Mouse (Mus musculus) midbrain, embryonic 16.5 days (tissue): ENCODE measurements at regions not wholly inside any gene's neighbourhood (a gene's known extent, or its start where the extent isn't known, plus 50 kb on each side); places are given as distances from the start of the nearest gene placed in this dataset.

ENCODE experiments used
- ATAC-seq: fragments of 200-750 bp; cut with Nextera tagmentation; 2 replicates; pipeline ENCODE4 v1.8.0; 2017; ENCODE audit warnings: moderate TSS enrichment
- H3K27ac ChIP-seq: fragments of 300-500 bp; sonication (generic); 2 replicates; pipeline ENCODE4 v1.5.1; 2014; ENCODE audit warnings: mild to moderate bottlenecking, low read length, mixed read lengths
- H3K27me3 ChIP-seq: fragments of 300-500 bp; sonication (generic); 2 replicates; pipeline ENCODE4 v1.6.1; 2014; ENCODE audit warnings: low read depth, low read length, mixed read lengths; ENCODE audit not compliant: control insufficient read depth, insufficient read depth
- H3K36me3 ChIP-seq: fragments of 300-500 bp; sonication (generic); 2 replicates; pipeline ENCODE4 v1.6.1; 2014; ENCODE audit warnings: mild to moderate bottlenecking, low read length, moderate library complexity, mixed read lengths; ENCODE audit not compliant: control insufficient read depth, insufficient read depth
- H3K4me1 ChIP-seq: fragments of 300-500 bp; sonication (generic); 2 replicates; pipeline ENCODE4 v1.6.1; 2014; ENCODE audit warnings: mild to moderate bottlenecking, low read length, mixed read lengths; ENCODE audit not compliant: control insufficient read depth, insufficient read depth
- H3K4me2 ChIP-seq: fragments of 300-500 bp; sonication (generic); 2 replicates; pipeline ENCODE4 v1.6.1; 2014; ENCODE audit warnings: mild to moderate bottlenecking, low read length, mixed read lengths
- H3K4me3 ChIP-seq: fragments of 300-500 bp; sonication (generic); 2 replicates; pipeline ENCODE4 v1.5.1; 2014; ENCODE audit warnings: low read depth, mild to moderate bottlenecking, low read length, moderate library complexity, mixed read lengths
- H3K9ac ChIP-seq: fragments of 300-500 bp; sonication (generic); 2 replicates; pipeline ENCODE4 v1.6.1; 2014; ENCODE audit warnings: low read depth, low read length, mixed read lengths
- H3K9me3 ChIP-seq: fragments of 300-500 bp; sonication (generic); replicated peaks from 2 replicates; pipeline ENCODE4 v1.6.1; 2014; ENCODE audit warnings: mild to moderate bottlenecking, low read length, mixed read lengths; ENCODE audit not compliant: control insufficient read depth, poor library complexity, severe bottlenecking
- WGBS: fragments of 180-500 bp; shearing (Covaris S2); extraction: QIAGEN DNeasy Blood & Tissue Kit; methylation state at CpG from one replicate; pipeline ENCODE4 v1.1.7; 2014; 5-methylcytosine and 5-hydroxymethylcytosine counted together

GRCm38 (mm10) chr9:48094756-48095155 is 67.1 kb upstream of the Nxpe4 start:
- ATAC-seq: no peak
- no peak overlapping the region for H3K9ac ChIP-seq
- H3K27ac ChIP-seq: no peak overlapping the region
- H3K36me3 ChIP-seq: no peaks in the 10 kb centered on the region
- H3K27me3 ChIP-seq: no peaks in the 10 kb centered on the region
- no peak overlapping the region for H3K4me3 ChIP-seq
- 50% methylated on average over 2 of the region's 2 CpGs for WGBS
- H3K4me2 ChIP-seq: no peak overlapping the region
- H3K4me1 ChIP-seq: 0 out of 2 replicates have a peak, but pooled peaks cover 5% of the 10 kb centered on the region
- no peaks in the 10 kb centered on the region for H3K9me3 ChIP-seq

DNA sequence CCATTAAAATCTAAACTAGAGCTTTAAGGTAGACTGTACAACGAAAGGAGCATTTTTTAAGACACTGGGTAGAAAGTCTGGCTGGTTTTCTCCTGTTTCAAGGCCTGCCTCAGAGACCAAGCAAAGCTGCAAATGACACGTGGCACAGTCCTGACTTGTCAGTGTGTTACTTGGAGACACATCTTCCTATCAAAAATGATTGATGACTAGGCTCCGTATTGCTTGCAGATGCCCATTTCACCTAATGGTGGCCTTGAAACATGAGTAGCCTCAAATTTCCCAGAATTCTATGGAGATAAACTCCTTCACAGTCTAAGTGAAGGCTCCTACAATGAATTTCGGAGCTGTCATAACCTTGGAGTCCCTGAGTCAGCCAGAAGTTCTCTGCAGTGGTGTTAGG is 62.0 kb upstream of the Nxpe4 start:
- Histone ChIP-seq H3K4me2 (no peak overlapping the region), H3K27ac (no peak overlapping the region), H3K4me1 (no peaks in the 10 kb centered on the region), H3K4me3 (no peak overlapping the region), H3K9ac (no peak overlapping the region), H3K36me3 (no peaks in the 10 kb centered on the region), H3K27me3 (no peaks in the 10 kb centered on the region), H3K9me3 (no peaks in the 10 kb centered on the region)
- 84% methylated on average over 4 of the region's 4 CpGs for WGBS
- no peak for ATAC-seq

GRCm38 (mm10) chr9:48106441-48107167 is 55.2 kb upstream of the Nxpe4 start:
- H3K4me1 ChIP-seq: no peaks in the 10 kb centered on the region; the same call in 1 of the 2 replicates
- no peaks in the 10 kb centered on the region for H3K9me3 ChIP-seq
- no peak overlapping the region for H3K4me3 ChIP-seq
- no peak overlapping the region for H3K4me2 ChIP-seq
- 52% methylated on average over 2 of the region's 2 CpGs for WGBS
- H3K36me3 ChIP-seq: no peaks in the 10 kb centered on the region
- H3K9ac ChIP-seq: no peak overlapping the region
- no peaks in the 10 kb centered on the region for H3K27me3 ChIP-seq
- no peak for ATAC-seq
- H3K27ac ChIP-seq: no peak overlapping the region

DNA sequence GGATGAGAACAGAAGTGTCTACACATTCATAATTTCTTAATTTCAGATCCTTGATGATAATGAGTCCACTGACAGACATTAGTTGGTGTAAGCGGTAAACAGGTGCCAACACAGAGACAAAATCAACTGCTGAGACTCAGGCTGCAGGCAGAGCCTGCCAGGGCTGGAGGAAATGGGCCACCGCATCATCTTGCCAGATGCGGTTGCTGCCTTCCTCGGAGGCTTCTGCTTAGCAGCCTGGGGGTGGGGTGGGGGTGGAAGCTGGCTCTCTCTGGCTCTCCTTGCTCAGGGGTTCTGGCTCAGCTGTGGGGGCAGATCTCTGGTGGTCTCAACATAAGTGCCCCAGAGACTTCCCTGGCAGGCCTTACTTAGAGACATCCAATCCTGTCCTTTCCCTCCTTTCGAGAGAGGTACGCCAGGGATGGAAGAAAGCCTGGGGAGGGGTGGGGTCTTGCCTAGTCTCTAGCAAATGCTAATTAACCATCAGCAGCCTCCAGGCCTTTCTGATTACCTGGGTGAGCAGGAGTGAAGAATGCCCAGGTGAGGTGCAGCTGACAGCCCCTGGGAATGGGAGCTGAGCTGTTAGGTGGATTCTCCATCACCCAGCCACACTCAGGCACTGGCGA is 52.7 kb upstream of the Nxpe4 start:
- WGBS: 52% methylated on average over 7 of the region's 7 CpGs
- ATAC-seq: no peak
- Histone ChIP-seq H3K27me3 (no peaks in the 10 kb centered on the region), H3K36me3 (no peaks in the 10 kb centered on the region), H3K4me2 (no peak overlapping the region), H3K9me3 (no peaks in the 10 kb centered on the region), H3K27ac (no peak overlapping the region), H3K9ac (no peak overlapping the region), H3K4me3 (no peak overlapping the region), H3K4me1 (no peaks in the 10 kb centered on the region; the same call in 1 of the 2 replicates)

DNA sequence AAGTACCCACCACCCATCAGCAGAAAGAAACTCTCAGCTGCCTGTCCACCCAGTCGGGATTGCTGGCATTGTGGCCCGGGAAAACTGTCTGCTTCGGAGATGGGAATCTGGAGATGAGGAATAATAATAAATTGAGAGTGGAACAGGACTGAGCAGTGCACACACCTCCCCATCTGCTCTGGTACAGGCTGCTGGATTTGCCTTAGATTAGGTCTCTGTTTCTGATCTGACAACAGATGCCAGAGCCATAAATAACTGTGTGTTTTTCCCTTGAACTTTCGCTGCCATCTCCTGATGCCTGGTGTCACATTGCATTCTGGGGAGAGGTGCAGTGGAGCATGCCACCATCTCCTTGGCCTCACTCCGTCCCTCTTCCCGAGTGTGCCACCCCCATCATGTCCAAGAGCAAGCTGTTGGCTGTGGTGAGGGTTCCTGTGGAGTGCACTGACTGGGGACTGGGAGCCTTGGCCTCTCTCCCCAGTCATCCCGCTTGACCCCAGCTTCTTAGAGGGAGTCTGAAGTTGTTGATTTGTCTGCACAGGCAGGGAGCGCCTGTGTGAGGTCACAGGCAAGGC is 50.4 kb upstream of the Nxpe4 start:
- no peak overlapping the region for H3K4me3 ChIP-seq
- 57% methylated on average over 8 of the region's 8 CpGs for WGBS
- H3K27me3 ChIP-seq: no peaks in the 10 kb centered on the region
- no peak overlapping the region for H3K4me2 ChIP-seq
- H3K9ac ChIP-seq: no peak overlapping the region
- H3K4me1 ChIP-seq: no peaks in the 10 kb centered on the region; the same call in 1 of the 2 replicates
- H3K36me3 ChIP-seq: no peaks in the 10 kb centered on the region
- no peaks in the 10 kb centered on the region for H3K9me3 ChIP-seq
- no peak overlapping the region for H3K27ac ChIP-seq
- ATAC-seq: no peak
